Mouse (Mus musculus) liver, adult 2 months (tissue): Measurements from ENCODE around the gene Ip6k1.

Source experiments
- CTCF ChIP-seq: fragments of 200-500 bp; IDR thresholded peaks from 2 replicates; pipeline ENCODE4 v1.5.1; 2011; ENCODE audit warnings: low read depth, low read length, control low read depth
- POLR2A ChIP-seq: fragments of 200-500 bp; IDR thresholded peaks from 2 replicates; pipeline ENCODE4 v1.6.1; 2011; ENCODE audit warnings: low read length, control low read depth; ENCODE audit not compliant: insufficient read depth; ENCODE audit errors: extremely low read depth

DNA sequence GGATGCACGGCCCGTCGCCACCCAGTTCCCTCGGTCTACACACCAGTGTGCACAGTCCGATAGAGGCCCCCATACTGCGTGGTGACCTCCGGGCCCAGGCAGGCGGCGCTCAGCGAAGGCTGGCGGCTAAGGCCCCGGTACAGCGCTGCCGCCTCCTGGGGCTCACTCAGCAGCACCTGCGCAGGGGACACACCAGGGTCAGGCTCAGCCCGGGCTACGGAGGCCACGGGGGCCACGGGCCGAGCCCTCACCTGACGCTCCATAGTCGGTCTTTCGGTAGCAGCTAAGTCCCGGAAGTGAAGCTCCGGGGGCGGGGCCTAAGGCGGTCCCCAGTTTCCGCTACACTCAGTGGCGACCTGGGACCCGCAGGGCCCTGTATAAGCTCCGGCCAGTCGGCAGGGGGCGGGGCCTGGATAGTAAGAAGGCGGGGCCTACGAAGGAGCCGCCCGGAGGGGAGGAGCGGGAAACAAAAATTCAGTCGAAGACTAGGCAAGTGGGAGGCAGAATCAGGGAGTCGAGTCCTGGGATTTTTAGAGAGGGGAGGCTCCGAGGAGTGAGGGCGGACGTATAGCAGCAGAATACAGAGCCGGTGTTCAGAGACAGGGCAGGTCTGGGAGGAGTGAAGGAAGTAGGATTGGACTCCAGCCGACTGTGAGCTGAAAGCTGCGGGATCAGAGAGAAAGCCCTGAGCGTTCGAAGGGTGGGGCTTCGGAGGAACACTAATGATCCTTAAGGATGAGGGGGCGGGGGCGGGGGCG, 92.1 kb downstream of the Ip6k1 start, which contains the start of gene Apeh:
- TF ChIP-seq POLR2A (peak; percentile 75), CTCF (no peak)
